Mouse (Mus musculus) embryonic fibroblast, embryonic 13.5 days (primary cell): ENCODE measurements around the gene Fkbpl.

Source experiments
- CTCF ChIP-seq: IDR thresholded peaks from 2 replicates; pipeline ENCODE4 v1.5.1; 2011; ENCODE audit warnings: mild to moderate bottlenecking, control low read depth, low read length, moderate library complexity, borderline replicate concordance; ENCODE audit not compliant: insufficient read depth
- POLR2A ChIP-seq: IDR thresholded peaks from 2 replicates; pipeline ENCODE4 v1.6.1; 2011; ENCODE audit warnings: low read depth, mild to moderate bottlenecking, control low read depth, low read length, moderate library complexity

- TF ChIP-seq CTCF (no peak), POLR2A (no peak)
Observed at GRCm38 (mm10) chr17:34664472-34664871, 19.9 kb downstream of the Fkbpl start.
